Mouse (Mus musculus) macrophage (primary cell): Measurements from ENCODE around the gene Trim8. TPM values are rescaled to one million over a fixed set of nuclear protein-coding genes. Genes with fewer than 3 reads are reported as not detected.

Experiments
- H3K27ac ChIP-seq: fragments of 350-480 bp; formaldehyde crosslinking; 2 replicates; pipeline ENCODE4 v1.9.0; 2021
- H3K36me3 ChIP-seq: fragments of 350-480 bp; formaldehyde crosslinking; 2 replicates; pipeline ENCODE4 v1.9.0; 2021; ENCODE audit errors: inconsistent target
- H3K4me3 ChIP-seq: fragments of 350-480 bp; formaldehyde crosslinking; 2 replicates; pipeline ENCODE4 v1.9.0; 2021; ENCODE audit errors: inconsistent target
- H3K79me2 ChIP-seq: fragments of 350-480 bp; formaldehyde crosslinking; 2 replicates; pipeline ENCODE4 v1.9.0; 2021; ENCODE audit errors: inconsistent target
- WGBS: methylation state at CpG from one replicate; pipeline ENCODE4 v1.1.7; 2026; ENCODE audit warnings: inconsistent platforms; ENCODE audit not compliant: missing documents; 5-methylcytosine and 5-hydroxymethylcytosine counted together
- polyA plus RNA-seq: library from polyadenylated mRNA; stranded (reverse); fragments of 250-400 nt; gene quantifications from 3 replicates; pipeline ENCODE4 v1.2.4, GENCODE M21; 2018; ENCODE audit warnings: inconsistent platforms

Gene Trim8
- polyA plus RNA-seq, 1 experiment from 2014 or later = 33.5 TPM

DNA sequence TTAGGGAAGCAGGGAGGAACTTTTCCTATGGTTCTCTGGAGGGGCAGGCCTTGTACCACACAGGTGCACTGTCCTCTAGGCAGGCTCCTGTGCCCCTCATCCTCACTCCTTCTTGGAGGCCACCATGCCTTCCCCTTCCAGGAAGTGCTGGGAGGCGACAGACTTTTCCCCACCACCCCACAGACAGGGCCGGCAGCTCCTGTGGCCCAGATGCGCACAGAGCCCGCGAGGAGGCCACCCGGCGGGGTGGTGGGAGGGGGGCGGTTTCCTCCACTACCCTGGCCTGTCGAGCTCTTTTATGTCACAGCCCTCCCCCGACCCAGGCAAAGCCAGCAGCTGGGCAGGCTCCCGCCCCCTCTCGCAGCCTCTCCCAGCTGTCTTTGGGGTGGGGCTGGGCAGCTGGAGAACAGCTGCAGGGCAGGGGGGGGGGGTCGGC is 16.9 kb downstream of the Trim8 start:
- Histone ChIP-seq H3K4me3 (no peak overlapping the region), H3K79me2 (peaks cover 26% of the 10 kb centered on the region), H3K27ac (no peak overlapping the region), H3K36me3 (peaks cover 23% of the 10 kb centered on the region)
- 25% methylated on average over 13 of the region's 13 CpGs for WGBS

DNA sequence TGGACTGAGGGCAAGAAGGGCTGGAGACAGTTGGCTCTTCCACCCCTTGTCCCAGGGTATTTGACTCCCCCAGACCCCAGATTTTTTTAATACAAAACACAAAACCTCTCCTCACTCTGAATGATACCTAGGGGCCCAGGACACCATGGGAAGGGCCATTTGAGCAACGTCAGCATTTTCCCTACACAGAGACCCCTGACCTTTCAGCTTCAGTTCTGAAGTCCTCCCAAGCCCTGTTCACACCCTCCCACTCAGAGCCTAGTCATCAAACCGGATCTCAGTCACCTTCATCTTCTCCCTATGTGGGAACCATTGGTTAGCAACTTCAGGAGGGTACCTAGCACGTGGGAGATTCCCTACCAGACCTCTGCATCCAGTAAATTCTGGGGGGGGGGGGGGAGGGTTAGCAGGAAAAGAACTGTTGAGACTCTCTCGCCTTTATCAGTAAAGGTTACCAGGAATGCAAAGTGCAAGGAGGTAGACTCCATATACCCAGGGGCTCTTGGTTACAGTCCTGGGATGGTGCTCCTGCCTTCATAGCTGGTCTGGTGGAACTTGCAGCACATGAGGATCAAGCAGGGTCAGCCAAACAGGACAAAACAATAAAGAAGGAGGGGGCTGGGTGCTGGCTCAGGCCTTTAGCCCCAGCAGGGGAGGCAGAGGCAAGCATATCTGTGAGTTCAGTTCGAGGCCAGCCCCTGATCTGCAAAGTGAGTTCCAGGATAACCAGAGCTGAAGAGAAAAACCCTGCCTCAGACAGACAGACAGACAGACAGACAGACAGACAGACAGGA is 17.5 kb downstream of the Trim8 start:
- 49% methylated on average over 5 of the region's 5 CpGs for WGBS
- Histone ChIP-seq H3K79me2 (peaks cover 20% of the 10 kb centered on the region), H3K36me3 (peaks cover 17% of the 10 kb centered on the region), H3K4me3 (no peak overlapping the region), H3K27ac (no peak overlapping the region)

DNA sequence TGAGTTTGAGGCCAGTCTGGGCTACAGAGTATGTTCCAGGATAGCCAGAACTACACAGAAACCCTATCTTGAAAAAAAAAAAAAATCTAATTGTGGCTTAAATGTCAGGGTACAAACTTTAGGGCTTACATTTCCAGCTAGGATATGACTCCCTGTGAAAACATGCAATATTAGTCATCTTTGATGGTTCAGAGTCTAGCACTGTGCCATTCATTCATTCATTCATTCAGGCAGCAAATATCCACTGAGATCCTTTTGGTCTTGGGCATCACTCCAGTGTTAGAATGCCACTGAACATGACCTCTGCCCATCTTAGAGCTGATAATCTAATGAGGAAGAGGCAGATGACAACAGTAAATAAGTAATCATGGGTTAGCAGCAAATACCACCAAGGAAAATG is 20.2 kb downstream of the Trim8 start:
- Histone ChIP-seq H3K27ac (peak overlapping the region; percentile 98), H3K36me3 (no peaks in the 10 kb centered on the region), H3K79me2 (no peaks in the 10 kb centered on the region), H3K4me3 (no peak overlapping the region)

DNA sequence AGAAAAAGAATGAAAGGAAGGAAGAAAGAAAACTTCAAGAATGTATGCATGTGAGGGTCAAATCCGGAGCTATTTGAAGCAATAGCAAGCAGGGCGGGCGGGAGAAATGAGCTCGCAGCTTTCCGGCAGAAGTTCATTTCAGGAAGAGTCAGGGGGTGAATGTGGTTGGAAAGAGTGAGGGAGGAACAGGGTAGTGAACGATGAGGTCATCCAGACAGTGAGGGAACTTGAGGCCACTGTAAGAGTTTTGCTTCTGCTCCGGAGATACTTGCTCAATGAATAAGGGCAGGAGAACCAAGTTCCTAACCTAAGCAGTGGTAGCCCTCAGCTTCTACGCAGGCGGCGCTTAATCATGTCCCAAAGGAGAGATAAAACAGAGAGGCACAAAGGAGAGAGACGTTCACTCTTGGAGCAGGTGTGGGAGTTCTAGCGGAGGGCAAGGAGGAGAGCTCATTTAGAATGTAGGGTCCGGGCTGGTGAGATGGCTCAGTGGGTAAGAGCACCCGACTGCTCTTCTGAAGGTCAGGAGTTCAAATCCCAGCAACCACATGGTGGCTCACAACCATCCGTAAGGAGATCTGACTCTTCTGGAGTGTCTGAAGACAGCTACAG is 21.0 kb downstream of the Trim8 start:
- Histone ChIP-seq H3K36me3 (no peaks in the 10 kb centered on the region), H3K79me2 (no peaks in the 10 kb centered on the region), H3K4me3 (no peak overlapping the region), H3K27ac (peak overlapping the region; percentile 98)
- WGBS = 2% methylated on average over 15 of the region's 15 CpGs

DNA sequence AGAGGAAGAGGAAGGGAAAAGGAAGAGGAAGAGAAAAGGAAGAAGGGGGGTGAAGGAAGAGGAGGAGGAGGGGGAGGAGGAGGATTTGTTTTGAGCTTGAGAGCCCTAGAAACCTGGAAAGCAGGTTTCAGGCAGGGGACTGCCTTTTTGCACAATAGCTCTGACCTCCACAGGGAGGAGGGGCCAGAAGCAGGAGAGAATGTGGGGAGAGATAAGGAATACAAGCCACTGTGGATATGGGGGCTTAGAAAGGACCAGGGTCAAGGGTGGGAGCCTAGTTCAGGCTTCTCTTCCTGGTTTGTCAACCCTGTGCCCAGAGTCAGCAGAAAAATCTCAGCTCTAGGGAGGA is 21.6 kb downstream of the Trim8 start:
- no peaks in the 10 kb centered on the region for H3K36me3 ChIP-seq
- no peak overlapping the region for H3K4me3 ChIP-seq
- no peaks in the 10 kb centered on the region for H3K79me2 ChIP-seq
- H3K27ac ChIP-seq = peak overlapping the region; percentile 98

DNA sequence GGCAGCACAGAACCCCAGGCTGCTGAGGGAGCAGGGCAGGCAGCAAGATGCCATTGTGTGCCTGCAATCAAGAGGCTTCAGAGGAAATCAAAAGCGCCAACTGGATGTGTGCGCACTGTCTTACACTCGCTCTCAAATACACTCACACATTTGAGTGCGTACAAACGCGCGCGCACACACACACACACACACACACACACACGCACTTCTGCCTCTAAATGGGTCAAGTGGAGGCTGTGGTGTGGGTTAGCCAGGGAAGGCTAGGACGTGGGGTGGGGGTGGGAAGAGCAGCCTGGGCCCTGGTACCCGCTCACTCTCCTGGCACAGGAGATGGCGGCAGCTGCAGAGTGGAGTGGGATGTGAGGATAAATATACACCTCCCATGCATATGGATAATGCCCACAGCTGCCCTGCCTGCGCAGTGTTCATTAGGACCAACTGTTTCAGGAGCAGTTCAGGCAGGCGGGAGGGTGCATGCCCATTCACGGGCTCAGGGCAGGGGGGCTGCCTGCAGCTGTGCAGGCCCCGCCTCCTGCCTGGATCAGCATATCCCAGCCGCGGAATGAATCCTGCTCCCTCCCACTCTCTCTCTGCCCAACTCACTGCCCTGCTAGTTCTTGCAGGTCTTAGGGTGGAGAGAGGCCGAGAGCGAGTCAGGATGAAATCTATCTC is 22.1 kb downstream of the Trim8 start:
- H3K4me3 ChIP-seq = no peak overlapping the region
- peak overlapping the region; percentile 98 for H3K27ac ChIP-seq
- no peaks in the 10 kb centered on the region for H3K79me2 ChIP-seq
- no peaks in the 10 kb centered on the region for H3K36me3 ChIP-seq
- WGBS = 36% methylated on average over 15 of the region's 20 CpGs

DNA sequence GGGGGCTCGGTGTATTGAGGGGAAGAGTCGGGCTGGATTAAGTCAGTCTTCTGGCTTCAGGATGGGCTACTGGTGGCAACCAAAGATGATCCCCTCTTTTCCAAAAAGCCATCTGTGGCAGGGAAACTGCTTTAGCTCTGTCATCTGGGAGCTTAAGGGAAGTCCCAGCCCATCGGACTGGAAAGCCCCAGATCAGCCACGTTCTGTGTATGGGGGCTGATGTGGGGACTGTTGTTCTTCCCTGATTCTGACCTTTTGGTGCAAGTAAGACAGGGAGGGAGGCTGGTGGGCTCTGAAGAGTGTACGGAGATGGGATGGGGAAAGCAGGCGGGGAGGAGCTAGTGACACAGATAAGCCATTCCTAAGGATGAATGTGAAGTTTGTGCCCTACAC is 22.6 kb downstream of the Trim8 start:
- Histone ChIP-seq H3K4me3 (no peak overlapping the region), H3K79me2 (no peaks in the 10 kb centered on the region), H3K27ac (peak overlapping the region; percentile 98), H3K36me3 (no peaks in the 10 kb centered on the region)
- WGBS = 52% methylated on average over 6 of the region's 6 CpGs

DNA sequence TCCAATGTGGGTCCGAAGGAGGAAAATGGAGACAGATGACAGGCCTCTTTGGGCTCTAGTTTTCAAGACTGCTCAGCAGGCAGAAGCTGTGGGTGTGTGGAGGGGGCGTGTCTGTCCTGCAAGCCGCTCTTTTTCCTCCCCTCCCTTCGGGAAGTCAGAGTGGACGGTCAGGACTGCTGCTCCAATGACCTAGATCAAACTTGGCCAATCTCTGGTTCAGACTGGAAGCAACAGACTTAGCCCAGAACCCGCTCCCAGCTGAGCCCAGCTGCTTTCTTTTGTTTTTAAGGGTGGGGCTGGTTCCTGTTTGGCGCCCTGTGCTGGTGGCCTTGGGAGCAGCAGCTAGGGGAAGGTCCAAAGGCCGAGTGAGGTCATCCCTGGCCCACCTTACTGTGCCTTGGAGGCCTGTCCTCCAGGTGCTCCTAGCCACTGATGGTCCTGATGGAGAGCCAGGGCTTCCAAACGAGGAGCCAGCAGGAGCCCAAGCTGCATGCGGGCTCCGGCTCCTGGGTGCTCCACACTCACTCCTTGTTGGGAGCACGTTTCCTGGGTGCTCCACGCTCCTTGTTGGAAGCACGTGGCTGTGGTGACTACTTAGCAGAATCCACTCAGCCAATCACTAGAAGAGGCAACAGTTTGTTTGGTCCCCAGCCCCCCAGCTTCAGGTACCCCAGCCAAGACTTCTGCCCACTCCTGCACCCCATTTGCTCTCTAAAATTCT is 23.3 kb downstream of the Trim8 start:
- no peaks in the 10 kb centered on the region for H3K79me2 ChIP-seq
- no peaks in the 10 kb centered on the region for H3K36me3 ChIP-seq
- H3K27ac ChIP-seq = peak overlapping the region; percentile 98
- H3K4me3 ChIP-seq = no peak overlapping the region
- 35% methylated on average over 13 of the region's 14 CpGs for WGBS

DNA sequence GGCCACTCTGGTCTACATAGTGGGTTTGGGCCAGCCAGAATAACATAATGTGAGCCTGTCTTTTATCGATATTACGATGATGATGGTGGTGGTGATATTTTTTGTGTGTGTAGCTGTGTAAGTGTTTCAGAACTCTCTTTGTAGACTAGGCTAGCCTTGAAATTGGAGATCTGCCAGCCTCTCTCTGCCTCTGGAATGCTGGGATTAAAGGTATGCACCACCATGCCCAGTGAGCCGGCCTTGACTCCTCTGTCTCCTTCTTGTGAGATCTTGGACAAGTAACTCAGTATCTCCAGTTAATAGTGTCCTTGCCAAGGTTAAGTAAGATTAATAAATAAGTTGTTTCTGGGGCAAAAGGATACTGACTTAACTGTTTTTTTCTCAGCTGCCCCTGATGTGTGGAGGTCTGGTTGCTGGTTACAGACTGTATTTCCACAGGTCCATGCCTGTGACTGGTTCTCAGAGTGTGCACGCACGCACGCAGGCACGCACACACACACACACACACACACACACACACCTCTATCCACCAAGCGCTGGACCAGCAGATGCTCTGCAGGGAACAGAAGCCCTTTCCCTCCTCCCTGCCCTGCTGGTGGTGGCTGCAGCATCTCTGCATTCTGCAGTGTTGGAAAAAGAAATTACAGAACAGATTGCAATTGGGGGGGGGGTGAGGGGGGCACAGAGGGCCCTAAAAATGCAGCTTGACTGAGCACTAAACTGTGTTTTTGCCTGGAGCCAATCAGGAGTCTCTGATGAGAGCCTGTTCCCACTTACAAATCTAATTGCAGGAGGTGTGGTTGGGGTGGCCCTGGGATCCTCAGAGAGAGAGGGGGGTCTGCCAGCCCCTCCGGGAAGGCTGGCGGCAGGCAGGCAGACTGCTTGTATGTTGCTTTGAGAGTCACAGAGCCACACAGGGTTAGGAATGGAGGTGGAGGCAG is 24.5 kb downstream of the Trim8 start:
- Histone ChIP-seq H3K36me3 (no peaks in the 10 kb centered on the region), H3K27ac (peak overlapping the region; percentile 98), H3K4me3 (no peak overlapping the region), H3K79me2 (no peaks in the 10 kb centered on the region)
- 96% methylated on average over 10 of the region's 10 CpGs for WGBS

DNA sequence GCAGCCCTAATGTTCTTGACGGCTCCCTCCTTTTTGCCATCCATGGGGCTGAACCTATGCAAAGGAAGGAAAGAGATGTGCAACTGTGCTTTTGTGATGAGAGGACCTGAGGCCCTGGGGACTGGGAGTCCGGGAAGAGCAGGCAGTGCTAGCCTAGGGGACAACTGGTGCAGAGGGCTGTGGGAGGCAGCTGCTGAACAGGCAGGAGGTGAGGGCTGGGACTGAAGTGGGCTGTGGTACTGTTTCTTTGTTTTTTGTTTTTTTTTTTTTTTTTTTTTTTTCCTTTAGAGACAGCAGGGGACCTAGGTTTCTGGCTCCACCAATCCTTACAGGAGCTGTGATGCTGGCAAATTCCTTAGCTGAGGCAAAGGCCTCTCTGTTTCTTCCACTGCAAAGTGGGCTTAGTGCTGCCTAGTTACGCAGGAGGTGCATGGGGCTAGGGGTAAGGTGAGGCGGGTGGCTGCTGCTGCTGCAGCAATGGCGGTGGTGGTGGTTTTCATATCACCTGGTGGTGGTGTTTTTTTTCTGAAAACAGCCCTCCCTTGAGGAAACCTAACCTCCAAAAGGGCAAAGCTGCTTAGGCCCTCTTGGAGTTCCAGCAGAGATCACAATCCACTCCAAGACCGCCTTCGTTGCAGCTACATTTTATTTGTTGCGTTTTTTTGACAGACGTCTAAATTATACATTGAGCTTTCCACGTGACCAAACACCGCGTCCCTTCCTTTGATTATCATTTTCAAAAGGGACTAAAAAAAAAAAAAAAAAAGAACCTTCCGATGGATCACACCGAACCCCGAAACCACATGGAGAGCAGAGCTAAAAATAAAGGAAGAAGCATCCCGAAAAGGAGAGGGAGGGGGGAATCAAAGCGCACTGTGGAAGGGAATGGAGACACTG is 26.4 kb downstream of the Trim8 start:
- peak overlapping the region; percentile 82 for H3K27ac ChIP-seq

DNA sequence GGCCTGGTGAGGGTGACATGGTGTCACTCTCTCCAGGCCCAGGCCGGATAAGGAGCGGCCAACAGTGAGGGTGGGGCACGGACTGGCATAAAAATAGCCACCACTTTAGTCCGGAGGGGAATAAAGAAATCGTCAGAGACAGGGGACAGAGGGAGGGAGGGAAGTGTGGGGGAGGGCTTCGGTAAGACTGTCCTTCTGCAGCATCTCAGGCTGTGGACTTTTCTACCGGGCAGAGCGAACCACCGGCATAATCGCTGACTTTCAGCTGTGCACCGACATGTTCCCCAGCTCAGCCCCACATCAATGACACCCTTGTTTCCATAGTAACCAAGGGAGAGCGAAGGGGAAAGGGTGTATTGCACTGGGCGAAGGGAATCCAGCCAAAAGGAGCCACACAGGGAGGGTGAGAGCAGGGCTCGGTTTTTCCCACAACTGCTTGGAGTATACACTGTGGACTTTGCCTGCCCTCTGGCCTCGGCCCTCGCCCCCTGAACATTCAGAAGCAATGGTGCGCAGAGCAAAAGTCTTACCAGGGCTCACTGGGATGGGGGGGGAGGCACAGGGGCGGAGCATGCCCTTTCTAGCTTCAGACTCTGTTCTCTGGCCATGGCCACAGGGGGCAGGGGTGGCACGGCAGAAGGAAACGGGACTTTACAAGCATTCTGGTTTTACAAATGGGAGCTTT is 27.2 kb downstream of the Trim8 start:
- Histone ChIP-seq H3K27ac (peak overlapping the region; percentile 82), H3K79me2 (no peaks in the 10 kb centered on the region), H3K36me3 (no peaks in the 10 kb centered on the region), H3K4me3 (peak overlapping the region; percentile 23)
- 7% methylated on average over 20 of the region's 20 CpGs for WGBS

More for the DNA sequence above, 26.4 kb downstream of the Trim8 start:
- 63% methylated on average over 16 of the region's 17 CpGs for WGBS
- Histone ChIP-seq H3K79me2 (no peaks in the 10 kb centered on the region), H3K4me3 (peak overlapping the region; percentile 23; the same call in 1 of the 2 replicates), H3K36me3 (no peaks in the 10 kb centered on the region)

DNA sequence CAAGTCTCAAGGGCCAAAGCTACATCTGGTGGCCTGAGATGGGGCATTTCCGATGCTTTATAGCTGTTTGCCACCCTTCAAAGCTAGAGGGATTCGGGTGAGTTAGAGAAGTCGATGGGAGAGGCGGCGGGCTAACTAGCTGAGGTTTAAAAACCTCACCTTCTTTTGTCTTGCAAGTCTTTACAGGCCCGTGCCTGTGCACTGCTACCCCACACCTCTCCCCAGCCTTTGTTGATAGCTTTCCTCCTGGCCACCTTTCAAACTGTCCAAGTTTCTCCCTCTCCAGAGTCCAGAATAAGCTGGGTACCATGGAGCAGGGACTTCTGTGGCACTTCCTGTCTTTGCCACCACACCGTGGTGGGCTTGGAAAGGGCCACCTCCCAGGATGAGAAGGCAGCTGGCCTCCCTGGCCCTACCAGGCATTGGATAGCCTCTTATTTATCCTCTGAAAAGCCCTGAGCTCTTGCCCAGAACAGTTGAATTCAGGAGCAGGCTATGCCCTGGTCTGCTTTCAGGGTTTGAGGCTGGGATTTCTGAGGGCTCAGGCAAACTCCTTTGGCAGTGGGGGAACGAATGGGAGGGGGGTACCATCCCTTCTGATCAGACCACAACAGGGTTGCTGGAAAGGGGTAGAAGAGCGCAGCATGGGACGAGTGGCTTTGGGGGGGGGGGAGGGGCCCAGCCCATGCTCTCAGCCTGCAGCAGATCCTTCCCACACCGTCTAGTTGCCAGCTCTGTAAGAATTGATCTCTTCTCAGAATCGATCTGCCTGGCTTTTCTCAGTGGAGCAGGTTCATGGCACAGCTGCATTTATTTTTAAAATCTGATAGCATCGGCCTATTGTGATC is 28.3 kb downstream of the Trim8 start:
- no peaks in the 10 kb centered on the region for H3K36me3 ChIP-seq
- WGBS = 81% methylated on average over 12 of the region's 13 CpGs
- H3K27ac ChIP-seq = peak overlapping the region; percentile 82
- no peaks in the 10 kb centered on the region for H3K79me2 ChIP-seq
- no peak overlapping the region for H3K4me3 ChIP-seq
